Mouse (Mus musculus) kidney, embryonic 14.5 days (tissue): Measurements from ENCODE around the gene Lsm5. TPM values are rescaled to one million over a fixed set of nuclear protein-coding genes. Genes with fewer than 3 reads are reported as not detected.

ENCODE experiments used
- ATAC-seq: fragments of 200-750 bp; cut with Nextera tagmentation; 2 replicates; pipeline ENCODE4 v1.8.0; 2017; ENCODE audit warnings: moderate number of reproducible peaks, mild to moderate bottlenecking, moderate TSS enrichment, moderate library complexity; ENCODE audit not compliant: low FRiP score, low TSS enrichment
- H3K27ac ChIP-seq: fragments of 300-500 bp; sonication (generic); 2 replicates; pipeline ENCODE4 v1.5.1; 2014; ENCODE audit warnings: low read depth, mild to moderate bottlenecking, low read length, moderate library complexity, mixed read lengths
- H3K27me3 ChIP-seq: fragments of 300-500 bp; sonication (generic); 2 replicates; pipeline ENCODE4 v1.6.1; 2014; ENCODE audit warnings: mild to moderate bottlenecking, low read length; ENCODE audit not compliant: control insufficient read depth, insufficient read depth
- H3K36me3 ChIP-seq: fragments of 300-500 bp; sonication (generic); 2 replicates; pipeline ENCODE4 v1.6.1; 2014; ENCODE audit warnings: low read length, mixed read lengths; ENCODE audit not compliant: control insufficient read depth, insufficient read depth
- H3K4me1 ChIP-seq: fragments of 300-500 bp; sonication (generic); 2 replicates; pipeline ENCODE4 v1.6.1; 2014; ENCODE audit warnings: low read length, mixed read lengths; ENCODE audit not compliant: control insufficient read depth, insufficient read depth
- H3K4me2 ChIP-seq: fragments of 300-500 bp; sonication (generic); replicated peaks from 2 replicates; pipeline ENCODE4 v1.6.1; 2014; ENCODE audit warnings: low read depth, mild to moderate bottlenecking, low read length
- H3K4me3 ChIP-seq: fragments of 300-500 bp; sonication (generic); 2 replicates; pipeline ENCODE4 v1.5.1; 2014; ENCODE audit warnings: mild to moderate bottlenecking, low read length
- H3K9ac ChIP-seq: fragments of 300-500 bp; sonication (generic); 2 replicates; pipeline ENCODE4 v1.6.1; 2014; ENCODE audit warnings: low read depth, mild to moderate bottlenecking, low read length, moderate library complexity
- H3K9me3 ChIP-seq: fragments of 300-500 bp; sonication (generic); 2 replicates; pipeline ENCODE4 v1.6.1; 2016; ENCODE audit warnings: low read length; ENCODE audit not compliant: control insufficient read depth
- WGBS: fragments of 180-500 bp; shearing (Covaris S2); extraction: QIAGEN DNeasy Blood & Tissue Kit; methylation state at CpG from one replicate; pipeline ENCODE4 v1.1.7; 2014; 5-methylcytosine and 5-hydroxymethylcytosine counted together
- polyA plus RNA-seq: library from polyadenylated mRNA; unstranded; fragments of >200 nt; fragmentation: Nextera tagmentation; extraction: Ambion mirVana; gene quantifications from 2 replicates; pipeline ENCODE4 v1.2.1, GENCODE M21; 2014

Lsm5 gene
- polyA plus RNA-seq, 1 experiment from 2014 or later: 174 TPM

GRCm38 (mm10) chr6:56714186-56714573, 9.7 kb upstream of the Lsm5 start:
- no peak overlapping the region for H3K9ac ChIP-seq
- H3K4me1 ChIP-seq: 0 out of 2 replicates have a peak, but pooled peaks cover 4% of the 10 kb centered on the region
- peak overlapping the region; percentile 49 for H3K4me2 ChIP-seq
- H3K27me3 ChIP-seq: no peaks in the 10 kb centered on the region
- peak overlapping the region; percentile 73 for H3K4me3 ChIP-seq
- H3K36me3 ChIP-seq: no peaks in the 10 kb centered on the region
- H3K9me3 ChIP-seq: no peaks in the 10 kb centered on the region
- WGBS: 54% methylated on average over 7 of the region's 7 CpGs
- no peak for ATAC-seq
- H3K27ac ChIP-seq: no peak overlapping the region

- H3K27ac ChIP-seq: no peak overlapping the region
- H3K4me2 ChIP-seq: no peak overlapping the region
- no peak for ATAC-seq
- H3K4me1 ChIP-seq: no peaks in the 10 kb centered on the region
- no peaks in the 10 kb centered on the region for H3K9me3 ChIP-seq
- no peaks in the 10 kb centered on the region for H3K36me3 ChIP-seq
- 85% methylated on average over 4 of the region's 4 CpGs for WGBS
- H3K9ac ChIP-seq: no peak overlapping the region
- H3K4me3 ChIP-seq: no peak overlapping the region
- H3K27me3 ChIP-seq: no peaks in the 10 kb centered on the region
Observed at GRCm38 (mm10) chr6:56692445-56692844, 12.1 kb downstream of the Lsm5 start.

GRCm38 (mm10) chr6:56691205-56691604, 13.3 kb downstream of the Lsm5 start:
- Histone ChIP-seq H3K9me3 (no peaks in the 10 kb centered on the region), H3K4me3 (no peak overlapping the region), H3K27ac (no peak overlapping the region), H3K36me3 (no peaks in the 10 kb centered on the region), H3K9ac (no peak overlapping the region), H3K4me2 (no peak overlapping the region), H3K4me1 (no peaks in the 10 kb centered on the region), H3K27me3 (no peaks in the 10 kb centered on the region)
- 12% methylated on average over 2 of the region's 2 CpGs for WGBS
- ATAC-seq: peak; percentile 88

- Histone ChIP-seq H3K9ac (no peak overlapping the region), H3K27ac (no peak overlapping the region), H3K4me3 (no peak overlapping the region), H3K4me2 (no peak overlapping the region), H3K4me1 (no peaks in the 10 kb centered on the region), H3K9me3 (no peaks in the 10 kb centered on the region), H3K27me3 (no peaks in the 10 kb centered on the region), H3K36me3 (no peaks in the 10 kb centered on the region)
- no peak for ATAC-seq
- WGBS: 94% methylated on average over 3 of the region's 3 CpGs
Observed at GRCm38 (mm10) chr6:56688238-56688637, 16.3 kb downstream of the Lsm5 start.

- no peak for ATAC-seq
- Histone ChIP-seq H3K4me3 (no peak overlapping the region), H3K36me3 (no peaks in the 10 kb centered on the region), H3K9ac (no peak overlapping the region), H3K27ac (no peak overlapping the region), H3K4me1 (no peaks in the 10 kb centered on the region), H3K27me3 (no peaks in the 10 kb centered on the region), H3K4me2 (no peak overlapping the region), H3K9me3 (no peaks in the 10 kb centered on the region)
- 88% methylated on average over 3 of the region's 3 CpGs for WGBS
Observed at GRCm38 (mm10) chr6:56664410-56664809, 40.1 kb downstream of the Lsm5 start.

GRCm38 (mm10) chr6:56655393-56655792, 49.1 kb downstream of the Lsm5 start:
- no peak overlapping the region for H3K9ac ChIP-seq

GRCm38 (mm10) chr6:56652121-56652592, 52.4 kb downstream of the Lsm5 start:
- Histone ChIP-seq H3K36me3 (no peaks in the 10 kb centered on the region), H3K4me3 (peak overlapping the region; percentile 33), H3K27ac (no peak overlapping the region), H3K4me1 (no peaks in the 10 kb centered on the region), H3K4me2 (peak overlapping the region; percentile 58), H3K9me3 (no peaks in the 10 kb centered on the region), H3K27me3 (peaks cover 15% of the 10 kb centered on the region; the same call in 1 of the 2 replicates), H3K9ac (peak overlapping the region; percentile 7; the same call in 1 of the 2 replicates)
- ATAC-seq: peak; percentile 68
- 0% methylated on average over 35 of the region's 36 CpGs for WGBS

More at GRCm38 (mm10) chr6:56655393-56655792, 49.1 kb downstream of the Lsm5 start:
- no peak overlapping the region for H3K27ac ChIP-seq
- peaks cover 15% of the 10 kb centered on the region; the same call in 1 of the 2 replicates for H3K27me3 ChIP-seq
- WGBS: 84% methylated on average over 8 of the region's 8 CpGs
- ATAC-seq: no peak
- no peaks in the 10 kb centered on the region for H3K36me3 ChIP-seq
- no peak overlapping the region for H3K4me2 ChIP-seq
- H3K4me3 ChIP-seq: no peak overlapping the region
- no peaks in the 10 kb centered on the region for H3K4me1 ChIP-seq
- no peaks in the 10 kb centered on the region for H3K9me3 ChIP-seq

Other genes with a start within 250 kb of the Lsm5 start
- gene Pde1c, start 135.6 kb downstream of the Lsm5 start, polyA plus RNA-seq: 0.93 and 1.1 TPM in 2 replicates
- gene Avl9, start 10.2 kb upstream of the Lsm5 start, polyA plus RNA-seq: 11.2 and 20.2 TPM in 2 replicates
- 20.4 and 38.3 TPM in 2 replicates for gene Kbtbd2, start 93.1 kb upstream of the Lsm5 start, polyA plus RNA-seq
- 56.1 and 103 TPM in 2 replicates for gene Fkbp9, start 127.3 kb upstream of the Lsm5 start, polyA plus RNA-seq
- 59.3 and 61.7 TPM in 2 replicates for gene Nt5c3, start 219.2 kb upstream of the Lsm5 start, polyA plus RNA-seq
- gene Vmn1r4, start 219.3 kb upstream of the Lsm5 start, polyA plus RNA-seq: 0.19 and 0.24 TPM in 2 replicates